Mouse (Mus musculus) testis, adult 2 months (tissue): ENCODE measurements at regions not wholly inside any gene's neighbourhood (a gene's known extent, or its start where the extent isn't known, plus 50 kb on each side); places are given as distances from the start of the nearest gene placed in this dataset.

Experiments used
- CTCF ChIP-seq: fragments of 200-500 bp; IDR thresholded peaks from 2 replicates; pipeline ENCODE4 v1.5.1; 2012; ENCODE audit warnings: low read depth, mild to moderate bottlenecking, inconsistent platforms, low read length, moderate library complexity; ENCODE audit not compliant: control insufficient read depth, insufficient read depth, insufficient replicate concordance
- POLR2A ChIP-seq: fragments of 200-500 bp; IDR thresholded peaks from 2 replicates; pipeline ENCODE4 v1.6.1; 2012; ENCODE audit warnings: low read depth, mild to moderate bottlenecking, inconsistent platforms, low read length, moderate library complexity; ENCODE audit not compliant: control insufficient read depth

- no peak for TF ChIP-seq CTCF
- no peak for TF ChIP-seq POLR2A
Observed at GRCm38 (mm10) chr11:52541210-52541609, 145.0 kb downstream of the 9530068E07Rik start.
